Mouse (Mus musculus): ENCODE results near the gene Arl6ip5. TPM values are rescaled to one million over a fixed set of nuclear protein-coding genes. Genes with fewer than 3 reads are reported as not detected.
A peak's percentile ranks its signal among the peaks of the same experiment; 100 is the strongest.

The Arl6ip5 gene
- polyA plus RNA-seq, 1 experiment from 2014 or later = 143 TPM

GRCm38 (mm10) chr6:97273777-97274176 lies 63.3 kb downstream of the Arl6ip5 start:
- WGBS = 77% methylated on average over 3 of the region's 3 CpGs
- Histone ChIP-seq H3K9me3 (ENCODE audit: control insufficient read depth, low read length) (no peaks in the 10 kb centered on the region), H3K4me1 (ENCODE audit: control insufficient read depth, insufficient read depth, low read depth, low read length) (peaks cover 13% of the 10 kb centered on the region), H3K4me2 (ENCODE audit: low read length) (no peak overlapping the region), H3K27me3 (replicated peaks; ENCODE audit: control insufficient read depth, insufficient read depth, low read length) (no peaks in the 10 kb centered on the region), H3K9ac (ENCODE audit: low read depth, low read length) (no peak overlapping the region), H3K27ac (ENCODE audit: low read depth, low read length) (no peak overlapping the region), H3K36me3 (ENCODE audit: control insufficient read depth, insufficient read depth, low read length) (no peaks in the 10 kb centered on the region), H3K4me3 (ENCODE audit: low read length) (no peak overlapping the region)
- no peak for ATAC-seq

- Histone ChIP-seq H3K27me3 (replicated peaks; ENCODE audit: control insufficient read depth, insufficient read depth, low read length) (no peaks in the 10 kb centered on the region), H3K9me3 (ENCODE audit: control insufficient read depth, low read length) (no peaks in the 10 kb centered on the region), H3K4me2 (ENCODE audit: low read length) (peak overlapping the region; percentile 19), H3K4me3 (ENCODE audit: low read length) (no peak overlapping the region), H3K36me3 (ENCODE audit: control insufficient read depth, insufficient read depth, low read length) (no peaks in the 10 kb centered on the region), H3K27ac (ENCODE audit: low read depth, low read length) (no peak overlapping the region), H3K9ac (ENCODE audit: low read depth, low read length) (0 out of 2 replicates have a peak overlapping the region, but pooled peaks have one; percentile 5), H3K4me1 (ENCODE audit: control insufficient read depth, insufficient read depth, low read depth, low read length) (peaks cover 13% of the 10 kb centered on the region)
- ATAC-seq = no peak
- 48% methylated on average over 4 of the region's 4 CpGs for WGBS
These were observed 65.3 kb downstream of the Arl6ip5 start for GRCm38 (mm10) chr6:97275760-97276159.

- 19% methylated on average over 4 of the region's 4 CpGs for WGBS
- Histone ChIP-seq H3K27ac (ENCODE audit: low read depth, low read length) (no peak overlapping the region), H3K9ac (ENCODE audit: low read depth, low read length) (no peak overlapping the region), H3K4me3 (ENCODE audit: low read length) (no peak overlapping the region), H3K4me2 (ENCODE audit: low read length) (peak overlapping the region; percentile 19), H3K36me3 (ENCODE audit: control insufficient read depth, insufficient read depth, low read length) (no peaks in the 10 kb centered on the region), H3K9me3 (ENCODE audit: control insufficient read depth, low read length) (no peaks in the 10 kb centered on the region), H3K4me1 (ENCODE audit: control insufficient read depth, insufficient read depth, low read depth, low read length) (peaks cover 13% of the 10 kb centered on the region), H3K27me3 (replicated peaks; ENCODE audit: control insufficient read depth, insufficient read depth, low read length) (no peaks in the 10 kb centered on the region)
- no peak for ATAC-seq
These were observed 65.9 kb downstream of the Arl6ip5 start for GRCm38 (mm10) chr6:97276366-97276765.

- Histone ChIP-seq H3K27me3 (replicated peaks; ENCODE audit: control insufficient read depth, insufficient read depth, low read length) (no peaks in the 10 kb centered on the region), H3K27ac (ENCODE audit: low read depth, low read length) (no peak overlapping the region), H3K9me3 (ENCODE audit: control insufficient read depth, low read length) (no peaks in the 10 kb centered on the region), H3K36me3 (ENCODE audit: control insufficient read depth, insufficient read depth, low read length) (no peaks in the 10 kb centered on the region), H3K4me2 (ENCODE audit: low read length) (no peak overlapping the region), H3K4me1 (ENCODE audit: control insufficient read depth, insufficient read depth, low read depth, low read length) (peaks cover 13% of the 10 kb centered on the region), H3K9ac (ENCODE audit: low read depth, low read length) (no peak overlapping the region), H3K4me3 (ENCODE audit: low read length) (no peak overlapping the region)
- ATAC-seq = no peak
- 51% methylated on average over 5 of the region's 5 CpGs for WGBS
These were observed 66.5 kb downstream of the Arl6ip5 start for GRCm38 (mm10) chr6:97276890-97277497.

GRCm38 (mm10) chr6:97278014-97278787 lies 67.7 kb downstream of the Arl6ip5 start:
- Histone ChIP-seq H3K4me1 (ENCODE audit: control insufficient read depth, insufficient read depth, low read depth, low read length) (peaks cover 13% of the 10 kb centered on the region), H3K27me3 (replicated peaks; ENCODE audit: control insufficient read depth, insufficient read depth, low read length) (no peaks in the 10 kb centered on the region), H3K9ac (ENCODE audit: low read depth, low read length) (peak overlapping the region; percentile 59), H3K36me3 (ENCODE audit: control insufficient read depth, insufficient read depth, low read length) (no peaks in the 10 kb centered on the region), H3K9me3 (ENCODE audit: control insufficient read depth, low read length) (no peaks in the 10 kb centered on the region), H3K4me3 (ENCODE audit: low read length) (peak overlapping the region; percentile 26), H3K27ac (ENCODE audit: low read depth, low read length) (no peak overlapping the region), H3K4me2 (ENCODE audit: low read length) (peak overlapping the region; percentile 66)
- 4% methylated on average over 19 of the region's 19 CpGs for whole genome bisulfite sequencing
- peak; percentile 83 for ATAC-seq

GRCm38 (mm10) chr6:97278878-97279277 lies 68.4 kb downstream of the Arl6ip5 start:
- 47% methylated on average over 6 of the region's 6 CpGs for WGBS
- no peak overlapping the region for H3K27ac ChIP-seq (ENCODE audit: low read depth, low read length)
- H3K4me2 ChIP-seq (ENCODE audit: low read length) = no peak overlapping the region
- no peaks in the 10 kb centered on the region for H3K9me3 ChIP-seq (ENCODE audit: control insufficient read depth, low read length)
- H3K27me3 ChIP-seq (replicated peaks; ENCODE audit: control insufficient read depth, insufficient read depth, low read length) = no peaks in the 10 kb centered on the region
- no peak for ATAC-seq
- H3K36me3 ChIP-seq (ENCODE audit: control insufficient read depth, insufficient read depth, low read length) = no peaks in the 10 kb centered on the region
- H3K4me3 ChIP-seq (ENCODE audit: low read length) = no peak overlapping the region
- H3K9ac ChIP-seq (ENCODE audit: low read depth, low read length) = no peak overlapping the region
- H3K4me1 ChIP-seq (ENCODE audit: control insufficient read depth, insufficient read depth, low read depth, low read length) = peaks cover 13% of the 10 kb centered on the region

Other genes starting within 250 kb of the Arl6ip5 start
- gene Fam19a4, start 150.3 kb upstream of the Arl6ip5 start, polyA plus RNA-seq (2015; fragmentation: Nextera tagmentation; extraction: Ambion mirVana) = 3.2 and 3.4 TPM in 2 replicates
- gene Eogt, start 61.5 kb upstream of the Arl6ip5 start, polyA plus RNA-seq (2015; fragmentation: Nextera tagmentation; extraction: Ambion mirVana) = 13.8 and 17.7 TPM in 2 replicates
- gene Tmf1, start 31.6 kb upstream of the Arl6ip5 start, polyA plus RNA-seq (2015; fragmentation: Nextera tagmentation; extraction: Ambion mirVana) = 31.5 and 34.7 TPM in 2 replicates
- gene Uba3, start 5.0 kb upstream of the Arl6ip5 start, polyA plus RNA-seq (2015; fragmentation: Nextera tagmentation; extraction: Ambion mirVana) = 81.8 and 89.3 TPM in 2 replicates
- gene Lmod3, start 42.1 kb downstream of the Arl6ip5 start, polyA plus RNA-seq (2015; fragmentation: Nextera tagmentation; extraction: Ambion mirVana) = 0.76 TPM in 1 of 2 replicates, not detected in the other